Mouse (Mus musculus): ENCODE results near the gene Calcb.

Gene Calcb

GRCm38 (mm10) chr7:114748239-114748638 is 29.8 kb downstream of the Calcb start:
- no peak for DNase-seq (ENCODE audit: extremely low read depth, low read depth, low spot score)

GRCm38 (mm10) chr7:114753471-114753870 is 35.0 kb downstream of the Calcb start:
- no peak for DNase-seq (ENCODE audit: extremely low read depth, low read depth, low spot score)

- DNase-seq (ENCODE audit: extremely low read depth, low read depth, low spot score): no peak
Observed at GRCm38 (mm10) chr7:114754196-114754595, 35.8 kb downstream of the Calcb start.

GRCm38 (mm10) chr7:114754626-114755025 is 36.2 kb downstream of the Calcb start:
- DNase-seq (ENCODE audit: extremely low read depth, low read depth, low spot score): no peak

GRCm38 (mm10) chr7:114762660-114763059 is 44.2 kb downstream of the Calcb start:
- DNase-seq (ENCODE audit: extremely low read depth, low read depth, low spot score): no peak

- DNase-seq (ENCODE audit: extremely low read depth, low read depth, low spot score): no peak
Observed at GRCm38 (mm10) chr7:114765273-114765672, 46.8 kb downstream of the Calcb start.

GRCm38 (mm10) chr7:114766523-114766922 is 48.1 kb downstream of the Calcb start:
- no peak for DNase-seq (ENCODE audit: extremely low read depth, low read depth, low spot score)

GRCm38 (mm10) chr7:114768516-114768915 is 50.1 kb downstream of the Calcb start:
- no peak for DNase-seq (ENCODE audit: extremely low read depth, low read depth, low spot score)

GRCm38 (mm10) chr7:114769041-114769440 is 50.6 kb downstream of the Calcb start:
- DNase-seq (ENCODE audit: extremely low read depth, low read depth, low spot score): no peak

GRCm38 (mm10) chr7:114770586-114770985 is 52.1 kb downstream of the Calcb start:
- no peak for DNase-seq (ENCODE audit: extremely low read depth, low read depth, low spot score)

GRCm38 (mm10) chr7:114771801-114772200 is 53.4 kb downstream of the Calcb start:
- no peak for DNase-seq (ENCODE audit: extremely low read depth, low read depth, low spot score)
